Mouse (Mus musculus) c-Kit-positive CD71-positive TER-119-negative erythroid progenitor cells, embryonic 14.5 days (primary cell): ENCODE measurements around the gene Prph.
"Not testable (repeated sequence)": the region's sequence is repeated elsewhere in the genome, so short reads cannot be mapped to it uniquely, and the experiment has no call there.

Source experiments
- DNase-seq: peaks from one replicate; pipeline ENCODE4 v3.0.0-alpha.2; 2013; ENCODE audit warnings: low read depth

The Prph gene

DNA sequence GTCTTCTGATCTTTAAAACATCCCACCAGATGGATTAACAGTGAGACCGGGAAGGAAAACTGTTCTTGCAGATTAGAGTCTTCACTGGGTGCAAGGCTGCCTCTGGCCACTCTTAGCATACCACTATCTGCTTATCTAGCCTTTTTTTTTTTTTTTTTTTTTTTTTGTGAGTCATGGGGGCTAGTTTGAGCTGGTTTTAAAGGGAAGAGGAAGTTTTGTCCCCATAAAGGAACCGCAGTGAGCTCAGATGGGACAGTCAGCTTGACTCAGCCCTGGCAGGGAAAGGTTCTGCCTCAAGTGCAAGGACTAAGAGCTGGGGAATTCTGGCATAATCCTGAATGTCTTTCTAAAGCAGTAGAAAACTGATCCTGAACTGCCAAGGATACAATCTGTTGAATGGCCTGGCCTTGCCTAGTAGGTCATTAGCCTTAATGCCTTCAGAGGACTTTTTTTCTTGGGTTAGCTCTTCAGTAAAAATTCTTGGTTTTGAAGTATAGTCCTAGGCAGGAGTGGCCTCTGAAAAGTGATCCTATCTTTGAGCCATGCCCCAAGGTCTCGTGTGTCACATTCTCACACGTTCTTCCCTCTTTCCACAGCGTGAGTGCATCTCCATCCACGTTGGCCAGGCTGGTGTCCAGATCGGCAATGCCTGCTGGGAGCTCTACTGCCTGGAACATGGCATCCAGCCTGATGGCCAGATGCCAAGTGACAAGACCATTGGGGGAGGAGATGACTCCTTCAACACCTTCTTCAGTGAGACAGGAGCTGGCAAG lies 21.3 kb upstream of the Prph start:
- DNase-seq = no peak

DNA sequence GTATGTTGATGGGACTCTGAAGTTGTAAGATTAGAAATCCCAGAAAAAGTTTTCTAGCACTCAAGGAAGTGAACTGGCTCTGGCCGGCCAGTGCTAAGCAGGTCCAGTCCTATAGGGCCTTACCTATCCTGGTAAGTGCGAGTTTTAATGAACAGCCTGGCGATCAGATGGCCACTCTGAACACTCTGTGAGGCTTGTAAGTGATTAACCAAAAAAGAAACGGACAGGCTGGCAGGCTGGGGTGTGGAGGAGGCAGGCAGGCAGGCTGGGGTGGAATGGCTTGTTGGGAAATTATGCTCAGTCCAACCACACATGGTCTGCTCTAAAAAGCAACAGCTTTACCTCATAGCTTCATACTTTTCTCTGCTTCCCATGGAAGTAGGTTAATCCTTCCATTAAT lies 19.5 kb upstream of the Prph start:
- DNase-seq = no peak

DNA sequence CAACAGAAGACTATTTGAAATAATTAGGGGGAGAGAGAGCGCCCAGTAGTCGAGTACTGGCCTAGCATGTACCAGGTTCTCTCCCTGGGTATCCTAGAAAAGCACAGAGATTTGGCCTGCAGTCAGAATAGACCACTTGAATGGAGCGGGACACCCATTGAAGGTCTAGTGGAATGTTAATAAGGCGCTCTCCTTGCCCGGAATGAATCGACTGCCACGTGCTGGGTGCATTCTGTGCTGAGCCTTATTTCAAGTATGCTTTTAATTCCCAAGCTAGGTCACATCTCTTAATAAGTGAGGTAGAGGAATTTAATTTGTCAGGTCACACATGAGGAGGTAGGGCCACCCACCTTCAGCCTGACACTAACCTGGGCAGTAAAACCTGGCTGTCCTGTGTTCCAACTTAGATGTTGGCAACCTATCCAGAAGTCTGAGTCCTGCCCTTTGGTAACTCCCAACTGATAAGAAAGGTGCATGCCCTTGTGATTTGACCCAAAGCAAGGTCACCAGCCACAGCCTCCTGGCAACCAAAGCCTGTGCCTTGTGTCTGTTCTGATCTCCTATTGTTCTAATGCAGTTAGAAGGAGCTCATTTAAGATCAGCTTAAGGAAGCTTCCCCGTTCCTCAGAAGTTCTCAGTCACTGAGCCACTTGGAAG lies 18.6 kb upstream of the Prph start:
- no peak for DNase-seq

DNA sequence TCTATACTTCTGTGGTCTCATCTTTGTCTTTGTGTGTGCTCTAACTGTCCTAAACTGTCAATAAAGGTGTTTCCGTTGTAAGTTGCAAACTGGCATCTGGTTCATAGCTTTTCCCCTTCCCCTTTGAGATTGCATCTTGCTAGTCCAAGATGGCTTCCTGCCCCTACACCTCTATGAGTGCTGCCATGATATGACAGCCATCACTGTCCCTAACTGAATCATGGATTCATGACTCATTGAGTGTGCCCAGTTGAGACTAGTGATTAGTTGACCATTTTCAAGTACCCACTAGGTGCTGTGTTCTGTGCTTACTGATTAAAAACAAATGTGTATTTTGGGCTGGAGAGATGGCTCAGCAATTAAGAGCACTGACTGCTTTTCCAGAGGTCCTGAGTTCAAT lies 16.9 kb upstream of the Prph start:
- no peak for DNase-seq

DNA sequence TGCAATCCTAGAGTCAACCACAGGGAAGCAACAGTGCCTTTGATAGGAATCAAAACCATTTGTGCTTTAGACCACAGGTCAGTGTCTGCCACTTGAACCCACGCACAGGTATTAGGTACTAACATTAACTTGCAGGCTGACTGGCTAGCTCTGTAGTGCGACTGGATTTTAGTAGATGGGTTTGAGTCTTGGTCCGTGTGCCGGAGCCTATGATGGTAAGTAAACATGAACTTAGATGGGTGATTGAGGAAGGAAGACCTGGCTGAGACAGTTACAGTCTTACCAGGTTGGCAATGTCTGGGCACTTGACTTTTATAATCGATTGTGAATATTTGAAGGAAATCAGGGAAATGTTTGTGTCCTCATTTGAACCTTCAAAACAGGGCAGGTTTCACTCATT lies 16.2 kb upstream of the Prph start:
- DNase-seq = no peak

DNA sequence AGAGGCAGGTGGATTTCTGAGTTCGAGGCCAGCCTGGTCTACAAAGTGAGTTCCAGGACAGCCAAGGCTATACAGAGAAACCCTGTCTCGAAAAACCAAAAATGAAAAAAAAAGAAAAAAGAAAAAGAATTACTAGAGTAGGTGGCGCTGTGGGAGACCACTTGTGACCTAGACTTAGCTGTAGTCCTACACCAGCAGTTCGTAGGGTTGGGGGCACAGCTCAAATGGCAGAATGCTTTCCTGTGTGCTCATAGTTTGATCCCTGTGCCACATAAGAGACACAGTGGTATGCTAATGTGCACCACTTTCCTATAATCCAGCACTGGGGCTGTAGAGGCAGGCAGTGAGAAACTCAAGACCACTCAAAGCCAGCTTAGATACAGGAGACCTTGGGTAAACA lies 15.7 kb upstream of the Prph start:
- no peak for DNase-seq

DNA sequence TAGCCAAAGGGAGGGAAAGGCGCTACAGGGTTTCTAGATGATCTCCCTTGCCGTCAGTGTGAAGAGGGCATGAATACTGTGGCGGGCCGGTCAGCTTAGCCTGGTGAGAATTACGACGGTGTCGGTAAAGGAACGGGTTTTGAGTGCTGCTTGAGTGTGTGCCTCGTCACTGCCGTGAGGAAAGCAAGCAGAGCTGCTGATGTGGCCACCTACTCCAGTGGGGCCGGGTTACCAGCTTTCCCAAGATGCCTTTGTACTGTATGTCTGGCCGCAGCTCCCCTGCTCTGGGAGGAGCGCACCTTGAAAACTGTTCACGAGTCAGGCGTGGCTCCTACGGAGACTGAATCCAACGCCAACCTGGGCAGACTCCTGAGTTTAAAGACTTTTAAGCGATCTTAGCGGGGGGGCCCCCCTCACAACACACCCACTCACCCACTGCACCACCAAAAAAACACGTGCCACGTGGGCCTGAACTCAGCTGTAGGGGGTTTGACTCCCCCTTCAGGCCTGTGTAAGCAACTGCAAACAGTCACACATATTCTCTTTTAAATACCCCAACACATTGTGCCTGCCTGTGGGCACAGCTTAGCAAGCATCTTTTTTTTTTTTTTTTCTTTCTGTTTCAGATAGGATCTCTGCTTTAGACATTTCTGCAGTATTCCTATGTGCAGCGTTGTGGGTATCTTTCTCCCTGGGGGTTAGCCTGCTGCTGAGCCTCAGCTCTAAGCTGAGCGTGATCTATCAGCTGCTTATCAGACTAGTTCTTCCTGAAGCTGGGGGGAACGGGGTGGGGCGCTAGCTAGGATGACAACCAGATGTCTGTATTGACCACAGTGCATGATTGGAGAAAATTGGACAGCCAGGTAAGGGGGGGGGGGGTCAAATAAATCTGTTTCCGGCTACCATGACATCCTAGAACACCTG lies 14.7 kb upstream of the Prph start:
- no peak for DNase-seq

DNA sequence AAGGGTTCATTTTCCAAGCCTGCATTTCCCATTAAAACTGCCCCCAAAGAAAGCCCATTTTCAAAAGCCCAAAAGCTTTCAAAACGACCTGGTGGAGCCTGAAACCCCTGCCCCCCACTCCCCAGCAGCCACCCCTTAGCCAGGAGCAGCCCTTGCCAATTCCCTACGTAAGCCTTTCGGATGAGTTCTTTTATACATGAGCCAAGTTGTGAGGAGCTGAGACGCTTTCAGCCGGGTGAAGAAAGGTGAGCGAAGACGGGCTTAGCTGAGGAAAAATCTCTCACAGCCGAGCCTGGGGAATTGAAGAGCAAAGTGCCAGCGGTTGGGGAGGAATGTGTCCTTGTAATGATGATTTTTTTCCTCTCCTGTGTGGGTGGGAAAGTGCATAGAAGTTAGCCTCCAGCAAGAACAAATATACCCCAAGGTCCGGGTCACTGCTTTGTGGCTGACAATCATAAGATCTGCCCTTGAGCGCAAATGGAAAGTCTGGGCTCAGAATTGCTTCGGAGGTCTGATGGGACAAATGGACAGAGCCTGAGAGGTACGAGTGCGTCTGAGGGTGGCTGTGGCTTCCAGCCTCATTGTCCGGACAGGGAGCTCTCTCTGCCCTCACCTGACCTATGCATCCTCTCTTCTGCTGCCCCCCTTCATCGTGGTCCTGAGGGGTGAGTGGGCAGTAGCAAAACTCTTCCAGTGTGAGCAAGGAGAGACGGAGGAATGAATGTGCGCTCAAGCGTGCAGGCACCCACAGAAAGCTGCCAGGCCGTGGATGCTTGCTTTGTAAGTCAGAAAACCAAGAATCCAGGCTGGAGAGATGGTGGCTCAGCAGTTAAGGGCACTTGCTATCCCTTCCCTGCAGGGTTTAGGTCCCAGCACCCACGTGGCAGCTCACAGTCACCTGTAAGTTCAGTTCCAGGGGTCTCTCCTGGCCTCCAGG lies 13.8 kb upstream of the Prph start:
- no peak for DNase-seq

DNA sequence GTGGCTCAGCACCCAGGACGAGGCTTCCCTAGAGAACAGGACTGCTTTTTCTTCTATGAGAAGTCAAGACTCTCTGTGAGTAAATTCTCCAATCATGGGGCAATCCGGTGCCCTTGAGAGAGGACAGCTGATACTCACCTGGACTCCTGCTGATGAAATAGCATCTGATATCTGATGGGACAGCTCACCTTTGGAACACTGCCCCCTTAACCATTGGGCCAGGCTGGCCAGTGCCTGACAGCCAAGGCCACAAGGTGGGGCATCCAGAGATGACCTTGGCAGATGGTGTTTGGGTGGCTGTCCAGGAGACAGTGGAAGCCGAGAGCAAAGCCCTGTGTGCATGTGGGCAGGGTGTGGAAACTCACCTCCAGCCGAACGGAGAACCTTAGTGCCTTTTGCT lies 12.6 kb upstream of the Prph start:
- DNase-seq = no peak

DNA sequence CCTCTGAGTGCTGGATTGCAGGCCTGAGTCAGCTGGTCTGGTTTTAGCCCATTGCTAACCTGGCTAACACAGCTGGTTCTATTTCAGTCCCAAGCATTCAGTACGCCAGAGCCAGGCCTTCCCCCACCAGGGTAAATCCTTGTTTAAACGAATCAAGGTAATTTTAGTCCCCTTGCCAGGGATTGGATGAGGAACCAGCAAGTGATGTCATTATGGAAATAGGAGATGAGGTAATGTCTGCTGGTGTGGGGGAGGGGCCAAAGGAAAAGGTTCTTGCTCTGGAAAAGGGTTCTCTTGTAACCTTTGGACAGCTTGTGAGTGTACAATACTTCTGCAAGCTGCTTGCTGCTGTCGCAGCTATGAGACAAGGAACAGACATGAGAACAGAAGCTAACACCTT lies 10.1 kb upstream of the Prph start:
- DNase-seq = no peak

DNA sequence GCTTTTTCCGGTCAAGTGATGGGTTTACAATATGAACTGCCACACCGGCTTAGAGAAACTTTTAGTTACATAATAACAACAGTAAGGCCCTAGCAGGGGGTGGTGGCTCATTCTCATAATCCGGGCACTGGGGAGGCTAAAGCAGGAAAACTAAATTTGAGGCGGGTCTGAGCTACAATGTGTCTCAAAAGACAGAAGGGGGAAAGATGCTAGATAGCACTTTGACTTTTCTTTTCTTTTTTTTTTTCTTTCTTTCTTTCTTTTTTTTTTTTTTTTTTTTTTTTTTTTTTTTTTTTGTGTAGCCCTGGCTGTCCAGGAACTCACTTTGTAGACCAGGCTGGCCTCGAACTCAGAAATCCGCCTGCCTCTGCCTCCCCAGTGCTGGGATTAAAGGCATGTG lies 9.2 kb upstream of the Prph start:
- DNase-seq = not testable (repeated sequence)

DNA sequence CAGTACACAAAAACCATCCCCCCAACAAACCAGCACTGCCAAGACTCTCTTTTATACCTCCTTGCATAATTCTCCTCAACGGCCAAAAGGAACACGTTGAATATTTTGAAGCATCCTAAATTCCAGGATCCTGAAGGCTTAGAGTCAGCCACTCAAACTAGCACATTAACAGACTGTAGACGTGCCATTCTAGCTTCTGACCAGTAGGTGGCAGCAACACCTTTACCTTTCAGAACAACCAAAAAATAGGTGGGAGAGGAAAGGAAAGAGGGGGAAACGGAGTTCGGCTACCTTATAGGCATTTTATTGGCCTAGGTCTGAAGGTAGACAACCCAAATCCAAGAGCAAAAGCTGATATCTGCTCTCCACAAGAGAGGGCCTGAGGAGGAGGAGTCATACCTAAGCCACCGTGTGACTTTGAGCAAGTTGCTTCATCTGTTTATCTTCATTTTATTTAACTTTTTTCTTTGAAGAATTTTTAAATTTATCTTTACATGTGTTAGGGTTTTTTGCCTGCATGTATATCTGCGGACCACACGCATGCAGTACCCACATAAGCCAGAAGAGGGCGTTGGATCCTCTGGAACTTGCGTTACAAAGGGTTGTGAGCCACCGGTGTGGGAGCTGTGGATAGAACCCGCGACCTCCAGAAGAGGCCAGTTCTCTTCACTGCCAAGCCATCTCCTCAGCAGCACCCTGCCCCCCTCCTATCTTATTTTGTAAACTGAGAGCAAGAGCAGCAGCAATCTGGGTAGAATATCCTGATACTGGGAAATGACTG lies 5.3 kb upstream of the Prph start:
- no peak for DNase-seq

DNA sequence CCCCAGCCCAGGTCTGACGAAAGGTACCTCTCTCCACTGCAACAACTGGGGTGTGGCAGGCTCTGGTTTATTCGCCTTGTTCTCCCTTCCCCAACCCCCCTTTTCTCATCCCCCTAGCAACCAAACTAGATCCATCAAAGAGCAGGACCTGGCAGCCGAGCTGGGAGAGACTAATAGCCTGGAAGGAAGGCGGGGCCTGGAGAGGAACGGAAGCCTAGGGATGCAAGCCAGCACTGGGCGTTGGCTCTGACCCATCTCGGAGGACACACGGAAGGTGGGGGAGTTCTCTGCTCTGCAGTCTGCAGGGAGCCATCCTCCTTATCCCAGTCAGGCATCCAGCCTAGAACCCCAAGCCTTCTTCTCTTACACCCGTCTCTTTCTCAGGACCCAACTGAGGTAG lies 1.6 kb upstream of the Prph start:
- no peak for DNase-seq

DNA sequence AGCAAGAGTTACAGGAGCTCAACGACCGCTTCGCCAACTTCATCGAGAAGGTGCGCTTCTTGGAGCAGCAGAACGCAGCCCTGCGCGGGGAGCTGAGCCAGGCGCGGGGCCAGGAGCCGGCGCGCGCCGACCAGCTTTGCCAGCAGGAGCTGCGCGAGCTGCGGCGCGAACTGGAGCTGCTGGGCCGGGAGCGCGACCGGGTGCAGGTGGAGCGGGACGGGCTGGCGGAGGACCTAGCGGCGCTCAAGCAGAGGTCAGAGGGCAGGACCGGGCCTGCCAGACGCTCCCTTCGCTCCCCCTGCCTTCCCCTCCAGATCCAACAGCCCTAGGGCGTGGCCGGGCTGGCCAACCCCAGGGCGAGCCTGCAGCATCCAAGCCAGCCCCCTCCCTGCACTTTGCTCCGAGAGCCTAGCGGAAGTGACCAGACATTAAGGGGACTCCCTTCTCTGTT lies 562 bp downstream of the Prph start:
- no peak for DNase-seq

DNA sequence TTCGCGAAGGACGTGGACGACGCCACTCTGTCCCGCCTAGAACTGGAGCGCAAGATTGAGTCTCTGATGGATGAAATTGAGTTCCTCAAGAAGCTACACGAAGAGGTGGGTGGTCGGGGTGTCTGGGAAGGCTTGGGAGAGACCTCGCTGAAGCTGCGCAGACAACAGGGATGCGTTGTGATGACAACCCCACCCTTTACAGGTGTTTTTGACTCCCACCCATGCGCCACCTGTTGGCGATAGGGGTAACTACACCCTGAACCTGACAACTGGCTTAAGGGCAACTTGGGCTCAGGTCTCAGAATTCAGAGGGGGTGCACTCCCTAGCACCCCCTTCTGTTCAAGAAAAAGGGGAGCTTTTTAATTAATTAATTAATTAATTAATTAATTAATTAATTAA lies 1.4 kb downstream of the Prph start:
- no peak for DNase-seq

DNA sequence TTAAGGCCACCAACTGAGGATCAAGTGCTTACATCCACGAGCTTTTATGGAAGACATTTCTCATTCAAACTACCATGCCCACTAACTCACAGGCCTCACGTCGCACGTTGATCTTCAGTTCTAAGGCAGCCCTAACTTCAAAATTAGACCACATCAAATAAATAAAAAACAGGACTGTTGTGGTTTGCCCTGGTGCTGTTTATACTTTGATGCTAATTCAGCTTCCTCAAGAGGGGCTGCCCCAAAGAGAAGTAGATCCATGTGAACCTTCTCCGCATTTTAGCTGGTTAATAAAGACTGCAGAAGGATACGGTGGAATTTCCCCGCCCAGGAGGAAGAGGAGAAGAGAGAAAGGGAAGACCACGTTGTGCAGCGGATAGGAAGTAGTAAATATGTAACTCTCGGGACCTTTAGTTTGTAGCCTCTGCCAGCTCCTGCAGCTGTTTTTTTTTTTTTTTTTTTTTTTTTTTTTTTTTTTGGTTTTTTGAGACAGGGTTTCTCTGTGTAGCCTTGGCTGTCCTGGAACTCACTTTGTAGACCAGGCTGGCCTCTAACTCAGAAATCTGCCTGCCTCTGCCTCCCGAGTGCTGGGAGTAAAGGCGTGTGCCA lies 10.7 kb downstream of the Prph start:
- DNase-seq = no peak

DNA sequence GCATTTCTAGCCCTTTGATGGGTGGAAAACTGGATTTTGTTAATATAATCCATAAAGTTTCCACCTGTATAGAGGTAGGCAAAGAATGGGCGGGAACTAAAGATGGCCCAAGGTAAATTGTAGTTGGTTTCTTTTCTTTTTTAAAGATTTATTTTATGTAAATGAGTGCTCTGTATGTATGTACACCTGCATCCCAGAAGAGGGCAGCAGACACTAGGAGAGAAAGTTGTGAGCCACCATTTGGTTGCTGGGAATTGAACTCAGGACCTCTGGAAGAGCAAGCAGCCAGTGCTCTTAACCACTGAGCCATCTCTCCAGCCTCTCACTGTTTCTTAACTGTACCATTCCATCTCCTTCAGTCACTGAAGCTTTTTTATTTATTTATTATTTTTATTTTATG lies 17.0 kb downstream of the Prph start:
- DNase-seq = no peak

DNA sequence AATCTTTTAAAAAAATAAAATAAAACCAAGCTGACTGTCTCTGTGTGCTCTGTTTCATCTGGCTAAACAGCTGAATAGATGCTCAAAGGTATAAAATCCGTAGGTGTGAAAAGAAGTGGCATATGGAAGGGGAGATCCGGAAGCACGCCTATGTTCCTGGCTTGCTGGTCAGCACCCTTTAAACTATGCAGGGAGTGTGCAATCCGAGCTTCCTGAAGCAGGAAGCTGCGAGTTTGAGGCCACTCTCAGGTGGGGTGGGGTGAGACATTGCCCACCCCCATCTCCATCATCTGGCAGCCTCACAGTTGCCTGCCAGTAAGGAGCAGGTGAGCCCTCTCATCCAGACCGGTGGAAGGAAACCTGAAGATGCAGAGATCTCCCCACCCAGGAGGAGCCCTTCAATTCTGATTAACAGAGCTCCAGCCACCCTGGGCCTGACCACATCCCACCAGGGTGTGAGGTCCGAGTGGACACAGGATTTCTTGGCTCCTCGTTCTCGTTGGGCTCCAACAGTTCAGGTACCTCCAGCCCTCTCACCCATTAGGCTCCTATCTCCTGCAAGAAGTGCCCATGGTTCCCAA lies 19.1 kb downstream of the Prph start, which contains the start of gene Troap:
Gene Troap, plus strand, starts transcription at position 557 of the 581 bp plus-strand sequence.
- DNase-seq = no peak

DNA sequence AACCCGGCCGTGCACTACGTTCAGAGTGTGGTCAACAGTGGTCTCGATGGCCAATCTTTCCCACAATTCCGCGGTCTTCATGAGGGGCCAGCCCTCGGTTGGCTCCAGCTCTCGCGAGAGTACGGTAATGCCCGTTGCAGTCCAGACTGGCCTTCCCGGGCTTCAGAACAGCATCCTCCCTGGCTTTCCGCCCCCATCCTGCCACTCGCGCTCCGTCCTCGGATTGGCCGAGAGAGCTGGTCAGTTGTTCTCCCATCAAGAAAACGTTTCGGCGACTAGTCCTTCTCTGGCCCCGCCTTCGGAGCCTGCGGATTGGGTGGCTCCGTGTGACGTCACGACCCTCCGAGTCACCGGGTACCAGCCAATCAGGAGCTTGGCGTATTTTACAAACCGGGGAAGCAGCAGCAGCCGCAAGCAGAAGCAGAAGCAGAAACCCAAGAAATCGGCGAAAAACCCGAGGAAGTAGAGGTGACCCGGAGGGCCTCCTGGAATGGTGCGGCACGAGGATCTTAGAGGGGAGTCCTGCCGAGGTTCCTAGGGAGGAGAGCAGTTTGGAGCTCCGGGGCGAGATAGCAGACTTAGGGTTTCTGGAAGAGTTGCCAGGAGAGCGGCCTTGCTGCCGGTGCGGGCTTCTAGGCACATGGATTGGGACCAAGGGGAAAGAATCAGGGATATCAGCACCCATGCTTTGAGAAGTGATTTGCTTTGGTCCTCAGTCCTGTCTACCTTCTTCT lies 19.8 kb downstream of the Prph start:
- DNase-seq = peak; percentile 93
